8 mouse cellular contexts compared by ENCODE assay signal in the genomic region with DNA sequence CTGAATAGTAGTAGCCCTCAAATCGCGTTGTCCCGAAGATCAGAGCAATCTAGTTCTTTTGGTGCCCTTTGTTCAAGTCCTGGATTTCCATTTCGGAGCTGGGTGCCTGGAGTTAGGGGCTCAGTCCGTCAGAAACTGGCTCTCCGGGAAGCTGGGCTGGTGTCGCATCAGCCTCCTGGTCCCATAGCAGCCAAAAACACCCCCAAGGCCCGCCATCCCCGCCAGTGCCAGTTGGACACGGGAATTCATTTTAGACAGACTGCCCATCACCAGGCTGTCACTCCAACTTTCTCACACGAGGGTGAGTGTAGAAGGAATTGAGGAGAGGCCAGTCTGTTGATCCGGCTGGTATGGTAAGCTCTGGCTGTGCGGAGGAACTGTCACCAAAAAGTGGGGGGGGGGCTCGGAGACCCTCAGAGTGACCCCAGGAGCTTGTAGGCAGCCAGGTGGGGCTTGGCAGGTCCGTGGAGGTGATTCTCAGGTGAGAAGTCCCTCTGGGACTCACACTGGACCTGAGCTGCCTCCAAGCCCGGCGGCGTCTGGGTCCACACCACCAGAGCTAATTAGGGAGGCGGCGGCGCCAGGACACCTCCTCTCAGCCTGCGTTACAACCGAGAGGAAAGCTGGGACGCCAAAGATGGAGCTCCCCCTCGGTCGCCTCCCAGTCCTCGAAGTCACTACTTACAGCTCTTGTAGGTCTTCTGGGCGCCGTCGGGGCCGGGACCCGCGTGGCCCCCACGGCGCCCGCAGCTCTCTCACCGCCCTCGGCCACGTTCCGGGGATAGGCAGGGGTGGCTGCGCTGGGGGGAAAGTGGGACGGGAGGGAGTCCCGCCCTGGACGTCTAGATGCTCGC. TPM values are rescaled to one million over a fixed set of nuclear protein-coding genes. Genes with fewer than 3 reads are reported as not detected.
DNase-seq lines count a peak whose midpoint lies in the region; ATAC-seq and TF ChIP-seq lines count a peak whose summit lies in the region.

No protein-coding gene starts in this region.

- H3K4me2 ChIP-seq in midbrain, embryonic 13.5 days (replicated peaks) = peak overlapping the region; percentile 95

- WGBS in heart, adult 2 months = 2% methylated on average over 45 of the region's 45 CpGs
- WGBS in embryonic facial prominence, embryonic 10.5 days = 1% methylated on average over 45 of the region's 45 CpGs
- WGBS in midbrain, embryonic 13.5 days = 2% methylated on average over 45 of the region's 45 CpGs

- no peaks in the 10 kb centered on the region for H3K36me3 ChIP-seq in heart, adult 2 months (ENCODE audit: control insufficient read depth, insufficient read depth, low read length)
- peaks cover 23% of the 10 kb centered on the region for H3K36me3 ChIP-seq in embryonic facial prominence, embryonic 10.5 days (replicated peaks)
- H3K36me3 ChIP-seq in midbrain, embryonic 13.5 days = no peaks in the 10 kb centered on the region

- DNase-seq in heart, adult 2 months = no peak
- no peak for DNase-seq in heart, postnatal 4 days
- DNase-seq in embryonic facial prominence, embryonic 10.5 days (ENCODE audit: low spot score) = peak; percentile 61
- peak; percentile 30 for DNase-seq in hindlimb bud, embryonic 11.5 days (ENCODE audit: extremely low spot score, low read depth, low spot score)
- no peak for DNase-seq in B cell, adult 2 months
- no peak for DNase-seq in frontal cortex, postnatal 25 days (ENCODE audit: low spot score in 2 of 2)
- no peak for DNase-seq in ovary, postnatal 36 days (ENCODE audit: low spot score)

- TF ChIP-seq CTCF in heart, adult 2 months (IDR thresholded peaks at IDR 0.05) = no peak

- H3K27ac ChIP-seq in heart, adult 2 months = no peak overlapping the region
- peak overlapping the region; percentile 95 for H3K27ac ChIP-seq in embryonic facial prominence, embryonic 10.5 days (replicated peaks)
- H3K27ac ChIP-seq in midbrain, embryonic 13.5 days = no peak overlapping the region

- H3K9ac ChIP-seq in heart, adult 2 months (ENCODE audit: low read depth, low read length) = peak overlapping the region; percentile 54
- H3K9ac ChIP-seq in midbrain, embryonic 13.5 days (replicated peaks) = no peak overlapping the region

- no peaks in the 10 kb centered on the region for H3K27me3 ChIP-seq in heart, adult 2 months (ENCODE audit: control insufficient read depth, insufficient read depth, low read length)
- H3K27me3 ChIP-seq in embryonic facial prominence, embryonic 10.5 days (replicated peaks; ENCODE audit: low read depth, poor library complexity, severe bottlenecking) = peaks cover 42% of the 10 kb centered on the region
- peaks cover 47% of the 10 kb centered on the region for H3K27me3 ChIP-seq in midbrain, embryonic 13.5 days

- no peaks in the 10 kb centered on the region for H3K9me3 ChIP-seq in embryonic facial prominence, embryonic 10.5 days
- no peaks in the 10 kb centered on the region for H3K9me3 ChIP-seq in midbrain, embryonic 13.5 days

- H3K4me1 ChIP-seq in heart, adult 2 months (ENCODE audit: control insufficient read depth, insufficient read depth, low read length) = no peaks in the 10 kb centered on the region
- H3K4me1 ChIP-seq in embryonic facial prominence, embryonic 10.5 days = peaks cover 72% of the 10 kb centered on the region
- H3K4me1 ChIP-seq in midbrain, embryonic 13.5 days (replicated peaks) = peaks cover 38% of the 10 kb centered on the region

- intact Hi-C loops in heart, adult 2 months (cut with DNase I) = no loop called here

- no peak for TF ChIP-seq POLR2A in heart, adult 2 months (IDR thresholded peaks at IDR 0.05; ENCODE audit: insufficient read depth, low read depth, low read length)

- peak overlapping the region; percentile 56 for H3K4me3 ChIP-seq in heart, adult 2 months
- H3K4me3 ChIP-seq in embryonic facial prominence, embryonic 10.5 days = peak overlapping the region; percentile 91
- H3K4me3 ChIP-seq in midbrain, embryonic 13.5 days (replicated peaks) = peak overlapping the region; percentile 53

- no peak for ATAC-seq in midbrain, embryonic 13.5 days

- no peak for TF ChIP-seq EP300 in heart, adult 2 months (IDR thresholded peaks at IDR 0.05; ENCODE audit: insufficient read depth, low read depth, low read length)

- H3K79me2 ChIP-seq in heart, adult 2 months (replicated peaks; ENCODE audit: control insufficient read depth, insufficient read depth, low read length) = no peaks in the 10 kb centered on the region

RNA-seq across cellular contexts. Expression of gene Mdfi, which starts 0.6 kb away (rescaled TPM):
- 1 to 10 TPM; 1.8 to 2.0 TPM for total RNA-seq in heart, adult 2 months (2021)
- polyA plus RNA-seq in heart, adult 2 months (2012; rRNA removed) = 9.6 and 11.1 TPM in 2 replicates
- 10 to 100 TPM; 16.4 to 20.2 TPM for total RNA-seq in heart, postnatal 4 days (2021)
- 21.0 and 25.1 TPM in 2 replicates for polyA plus RNA-seq in embryonic facial prominence, embryonic 10.5 days (2016; fragmentation: Nextera tagmentation; extraction: Ambion mirVana)
- polyA plus RNA-seq in midbrain, embryonic 13.5 days (2015; fragmentation: Nextera tagmentation; extraction: Ambion mirVana) = 2.8 and 4.4 TPM in 2 replicates

Comparison
In these comparisons a context has a peak if more than half of its experiments do, and no peak if none do; other contexts are left out.
1. DNase-seq: peak in embryonic facial prominence, embryonic 10.5 days (single experiment) and hindlimb bud, embryonic 11.5 days (single experiment); none in heart, adult 2 months (0 of 2), heart, postnatal 4 days (single experiment), B cell, adult 2 months (0 of 2), frontal cortex, postnatal 25 days (0 of 2) and ovary, postnatal 36 days (single experiment).
2. Peak in every context shown above with its lines, with median percentiles within 50 percentile points of each other: H3K4me3 ChIP-seq.